Mouse (Mus musculus) gastrocnemius, adult 18-20 months (tissue): ENCODE data around the gene Sar1a. TPM values are rescaled to one million over a fixed set of nuclear protein-coding genes. Genes with fewer than 3 reads are reported as not detected.

Experiments used
- DNase-seq: peaks from one replicate; pipeline ENCODE4 v3.0.0; 2021; ENCODE audit warnings: low spot score
- total RNA-seq, 2 experiments: library from RNA; stranded (reverse); gene quantifications; 2 replicates each; pipeline ENCODE4 v1.2.3; 2021

Gene Sar1a
- total RNA-seq, 2 experiments from 2014 or later: 115 to 135 TPM

DNA sequence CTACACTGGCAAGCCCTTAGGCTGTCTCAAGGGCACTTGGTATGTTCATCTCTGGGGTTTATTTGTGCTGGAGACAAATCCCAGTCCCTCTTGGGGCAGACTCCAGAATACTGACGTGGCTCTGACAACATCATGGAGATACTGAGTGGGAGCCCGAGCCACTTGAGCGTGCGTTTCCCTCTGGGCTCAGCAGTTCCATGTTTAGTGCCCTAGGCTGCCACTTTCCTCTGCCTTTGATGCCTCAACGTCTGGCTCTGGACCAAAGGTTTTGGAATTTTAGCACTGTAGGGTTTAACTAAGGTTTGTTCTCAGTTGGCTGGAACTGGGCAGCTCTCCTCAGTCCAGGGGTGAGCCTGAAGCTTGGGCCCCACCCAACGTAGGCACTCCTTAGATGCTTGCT is 43.2 kb downstream of the Sar1a start:
- DNase-seq: no peak

DNA sequence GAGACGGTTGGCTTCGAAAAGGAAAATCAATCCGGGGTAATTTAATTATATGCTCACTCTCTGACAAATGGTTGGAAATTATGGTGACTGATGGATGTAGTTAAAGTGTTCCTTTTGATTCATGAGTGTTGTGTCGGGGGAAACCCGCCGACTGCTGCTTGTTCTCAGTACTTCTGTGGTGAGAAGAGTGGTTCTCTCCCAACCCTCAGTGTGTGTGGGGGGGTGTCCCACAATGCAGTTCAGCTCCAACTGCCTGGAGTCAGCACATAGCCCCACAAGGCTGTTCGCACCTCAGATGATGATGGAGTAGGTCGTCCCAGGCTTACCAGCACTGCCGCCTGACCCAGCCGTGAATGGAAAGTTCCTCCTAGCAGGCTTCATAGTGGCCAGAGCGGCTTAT is 49.1 kb downstream of the Sar1a start:
- no peak for DNase-seq

DNA sequence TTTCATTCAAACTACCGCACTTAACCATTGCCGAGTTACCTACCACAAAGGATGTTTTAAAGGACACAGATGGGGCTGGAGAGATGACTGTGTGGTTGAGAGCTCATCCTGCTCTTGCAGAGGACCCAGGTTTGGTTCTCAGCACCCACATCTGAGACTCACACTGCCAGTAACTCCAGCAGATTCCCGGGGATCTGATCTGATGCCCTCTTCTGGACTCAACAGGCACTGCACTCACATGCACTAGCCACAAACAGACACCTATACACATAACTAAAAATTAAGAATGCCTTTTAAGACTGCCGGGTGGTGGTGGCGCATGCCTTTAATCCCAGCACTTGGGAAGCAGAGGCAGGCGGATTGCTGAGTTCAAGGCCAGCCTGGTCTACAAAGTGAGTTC is 50.1 kb downstream of the Sar1a start:
- no peak for DNase-seq

DNA sequence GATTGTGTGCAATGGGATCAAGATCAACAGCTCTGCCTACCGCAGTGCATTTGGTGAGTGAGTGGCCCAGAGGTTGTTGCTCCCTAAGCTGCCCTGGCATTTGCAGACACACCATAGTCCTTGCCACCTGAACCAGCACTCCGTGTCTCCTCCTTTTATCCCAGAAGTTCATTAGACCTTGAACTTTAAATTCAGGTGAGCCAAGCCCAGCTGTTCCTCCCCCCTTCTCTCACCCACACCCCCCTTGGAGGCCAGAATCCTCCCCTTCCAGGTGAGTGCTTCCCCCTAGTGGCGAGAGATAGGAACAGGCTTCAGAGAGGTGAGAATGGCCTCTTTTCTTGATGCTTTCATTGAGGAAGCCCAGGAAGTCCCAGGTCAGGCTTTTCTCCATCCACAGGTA is 54.3 kb downstream of the Sar1a start:
- DNase-seq: peak; percentile 35

DNA sequence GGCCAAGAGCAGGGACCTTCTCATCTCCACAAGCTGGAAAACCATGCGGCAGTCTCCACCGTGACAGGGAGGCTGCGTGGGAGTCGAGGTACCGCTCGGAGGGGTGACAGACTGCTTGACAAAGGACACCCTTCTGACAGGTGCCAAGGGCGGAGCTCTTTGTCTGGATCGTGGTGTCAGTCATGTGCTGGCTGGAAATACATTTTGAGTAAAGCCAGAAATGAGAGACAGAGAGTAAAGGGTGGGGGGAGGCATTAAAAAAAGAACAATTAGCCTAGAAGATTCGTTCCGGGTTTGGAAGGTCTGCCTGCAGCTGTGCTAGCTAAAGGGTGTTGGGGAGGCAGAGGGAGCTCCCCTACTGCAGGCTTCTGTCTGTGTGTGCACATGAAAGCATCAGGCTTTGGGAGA is 56.6 kb downstream of the Sar1a start:
- DNase-seq: no peak

DNA sequence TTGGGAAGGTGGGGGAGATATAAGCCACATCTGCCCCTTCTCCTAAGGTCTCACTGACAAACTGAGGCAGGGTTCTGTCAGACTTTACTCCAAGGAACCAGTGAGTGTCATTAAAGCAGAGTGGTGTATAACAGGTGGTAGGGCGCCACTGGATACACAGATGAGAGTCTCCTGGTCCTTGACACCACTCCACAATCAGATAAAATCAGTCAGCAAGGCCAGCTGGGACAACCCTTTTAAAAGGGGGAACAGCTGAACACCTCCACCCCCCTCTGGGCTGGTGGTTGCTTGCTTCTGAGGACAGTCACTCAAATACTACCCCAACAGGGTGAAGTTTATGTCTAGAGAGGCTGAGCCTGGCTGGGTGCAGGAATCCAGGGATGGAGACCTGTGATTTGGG is 57.4 kb downstream of the Sar1a start:
- no peak for DNase-seq

DNA sequence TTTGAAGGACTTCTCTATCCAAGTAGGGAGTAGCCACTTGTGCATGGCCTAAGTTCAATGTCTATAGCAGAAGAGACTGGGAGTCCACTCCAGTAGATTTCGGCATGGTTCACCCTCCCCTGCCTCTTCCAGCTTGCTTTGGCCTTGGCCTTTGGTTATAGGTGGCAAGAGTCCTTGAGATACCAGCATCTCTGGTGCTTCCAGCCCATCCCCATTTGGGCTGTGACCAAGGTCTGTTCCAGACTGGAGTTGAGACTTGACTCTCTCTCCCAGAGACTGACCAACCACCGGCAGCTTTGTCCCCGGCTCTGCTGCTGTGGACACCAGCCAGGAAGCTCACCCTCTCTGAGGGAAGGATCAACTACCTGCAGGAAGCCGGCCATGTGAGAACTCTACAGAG is 58.0 kb downstream of the Sar1a start:
- DNase-seq: no peak

DNA sequence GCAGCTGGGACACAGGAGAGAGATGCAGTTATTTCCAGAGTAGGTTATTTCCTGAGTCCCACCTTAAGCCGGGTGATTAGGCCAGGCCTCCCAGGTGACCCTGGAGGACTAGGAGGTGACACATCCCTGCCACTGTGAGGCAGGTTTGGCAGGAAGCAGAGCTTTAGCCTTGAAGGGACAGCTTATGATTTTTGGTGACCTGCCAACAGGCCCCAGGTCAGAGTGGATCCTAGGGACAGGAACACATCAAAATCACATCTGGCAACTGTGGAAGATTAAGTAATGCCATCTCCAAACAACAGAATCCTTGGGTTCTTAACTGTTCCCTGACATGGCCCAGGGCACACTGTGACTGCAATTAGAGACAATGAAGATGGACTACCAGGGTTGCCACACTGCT is 61.2 kb downstream of the Sar1a start:
- DNase-seq: no peak

DNA sequence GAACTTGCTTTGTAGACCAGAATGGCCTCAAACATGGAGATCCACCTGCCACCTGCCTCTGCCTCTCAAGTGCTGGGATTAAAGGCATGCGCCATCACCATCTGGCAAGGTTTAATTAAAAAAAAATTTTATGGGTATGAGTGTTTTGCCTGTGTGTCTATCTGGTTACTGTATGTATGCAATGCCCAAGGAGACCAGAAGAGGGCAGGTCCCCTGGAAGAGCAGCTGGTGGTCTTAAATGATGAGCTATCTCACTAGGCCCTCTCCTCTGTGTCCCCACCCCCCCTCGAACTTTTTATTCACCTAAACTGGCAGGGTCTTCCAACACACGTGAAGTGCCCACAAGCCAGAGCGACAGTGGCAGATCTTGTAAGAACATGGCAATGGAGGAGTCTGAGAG is 61.8 kb downstream of the Sar1a start:
- DNase-seq: no peak

DNA sequence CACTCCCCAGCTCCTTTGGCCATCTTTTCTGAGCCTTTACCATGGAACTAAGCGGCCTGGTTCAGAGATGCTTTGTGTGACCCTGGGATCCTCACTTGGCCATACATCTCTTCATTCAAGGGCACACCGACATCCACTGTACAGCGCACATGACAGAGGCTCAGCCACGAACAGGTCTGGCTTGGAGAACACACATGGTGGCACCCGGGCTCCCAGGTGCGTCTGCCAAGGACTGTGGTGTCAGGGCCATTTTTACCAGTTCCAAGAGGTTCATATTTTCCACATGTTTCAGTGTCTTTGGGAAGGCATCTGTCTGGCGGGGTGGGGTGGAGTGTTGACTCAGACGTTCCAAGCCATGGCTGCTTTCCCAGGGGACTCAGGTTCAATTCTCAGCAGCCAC is 62.2 kb downstream of the Sar1a start:
- no peak for DNase-seq

Other genes with a start within 250 kb of the Sar1a start
- gene Eif4ebp2, start 227.6 kb upstream of the Sar1a start, total RNA-seq: 100 to 1,000 TPM; 147 to 178 TPM
- 100 to 1,000 TPM; 161 to 167 TPM for gene Lrrc20, start 204.5 kb upstream of the Sar1a start, total RNA-seq
- under 1 TPM; 0.07 to 0.11 TPM for gene Npffr1, start 84.8 kb upstream of the Sar1a start, total RNA-seq
- 10 to 100 TPM; 57.6 to 68.1 TPM for gene Ppa1, start 31.7 kb upstream of the Sar1a start, total RNA-seq
- gene Tysnd1, start 15.2 kb downstream of the Sar1a start, total RNA-seq: 10 to 100 TPM; 13.0 to 15.1 TPM
- 10 to 100 TPM; 12.4 to 15.2 TPM for gene Aifm2, start 35.0 kb downstream of the Sar1a start, total RNA-seq
- gene H2afy2, start 103.8 kb downstream of the Sar1a start, total RNA-seq: under 1 TPM; 0.71 to 0.83 TPM